Mouse (Mus musculus): ENCODE results near the gene Tnfrsf13b.

DNA sequence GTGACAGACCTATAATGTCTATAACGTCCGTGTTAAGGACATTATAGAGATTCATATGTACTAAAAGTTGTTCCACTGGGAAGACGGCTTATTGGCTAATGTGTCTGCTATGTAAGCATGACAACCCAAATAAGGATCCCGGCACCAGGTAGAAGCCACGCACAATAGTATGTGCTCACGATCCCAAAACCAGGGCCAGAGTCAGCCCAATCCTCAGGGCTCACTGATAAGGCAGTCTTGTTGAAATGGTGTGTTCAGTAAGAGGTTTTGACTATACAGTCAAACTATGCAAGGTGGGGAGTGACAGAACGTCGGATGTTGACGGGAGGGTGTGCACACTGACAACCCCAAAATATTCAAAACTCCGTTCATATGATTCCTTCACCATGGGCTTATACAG is 38.3 kb downstream of the Tnfrsf13b start:
- TF ChIP-seq CTCF (IDR thresholded peaks at IDR 0.05) (no peak), EP300 (IDR thresholded peaks at IDR 0.05) (no peak)

Measured in lung, postnatal 0 days (tissue).